Mouse (Mus musculus) ES-E14 (cell line): ENCODE measurements around the gene Btbd11. TPM values are rescaled to one million over a fixed set of nuclear protein-coding genes. Genes with fewer than 3 reads are reported as not detected.

Source experiments
- DNase-seq: peaks from one replicate; pipeline ENCODE4 v3.0.0-alpha.2; 2013; ENCODE audit warnings: low read depth, low spot score
- H3K27ac ChIP-seq: 2 replicates; pipeline ENCODE4 v1.5.1; 2012; ENCODE audit warnings: low read depth, mild to moderate bottlenecking, low read length, moderate library complexity, mixed read lengths; ENCODE audit not compliant: poor library complexity, insufficient read depth, severe bottlenecking
- H3K36me3 ChIP-seq: 2 replicates; pipeline ENCODE4 v1.6.1; 2012; ENCODE audit warnings: mild to moderate bottlenecking, low read length, moderate library complexity, mixed read lengths; ENCODE audit not compliant: control insufficient read depth, poor library complexity, insufficient read depth, severe bottlenecking
- H3K4me1 ChIP-seq, 2 experiments: fragments of 150-350 bp in 1 of 2; sonication (generic) in 1 of 2; 2 replicates each; pipeline ENCODE4 v1.6.1; 2012; ENCODE audit warnings: low read length in 2 of 2, mild to moderate bottlenecking in 1 of 2, mixed read lengths in 1 of 2; ENCODE audit not compliant: control insufficient read depth in 2 of 2, insufficient read depth in 2 of 2, poor library complexity in 1 of 2
- H3K4me3 ChIP-seq, 2 experiments: fragments of 150-350 bp in 1 of 2; sonication (generic) in 1 of 2; 2 replicates each; pipeline ENCODE4 v1.5.1; 2012; ENCODE audit warnings: low read length in 2 of 2, low read depth in 1 of 2, mild to moderate bottlenecking in 1 of 2, mixed read lengths in 1 of 2; ENCODE audit not compliant: insufficient read depth in 1 of 2, poor library complexity in 1 of 2, severe bottlenecking in 1 of 2
- H3K9ac ChIP-seq: 2 replicates; pipeline ENCODE4 v1.6.1; 2012; ENCODE audit warnings: low read depth, mild to moderate bottlenecking, low read length, mixed read lengths; ENCODE audit not compliant: poor library complexity, insufficient read depth, severe bottlenecking
- H3K9me3 ChIP-seq: fragments of 150-350 bp; sonication (generic); 2 replicates; pipeline ENCODE4 v1.6.1; 2012; ENCODE audit warnings: low read depth, mild to moderate bottlenecking, low read length; ENCODE audit not compliant: control insufficient read depth, insufficient read depth
- CHD2 ChIP-seq: IDR thresholded peaks from 2 replicates; pipeline ENCODE4 v1.6.1; 2014; ENCODE audit warnings: mild to moderate bottlenecking, low read depth, low read length, inconsistent platforms
- HCFC1 ChIP-seq: IDR thresholded peaks from 2 replicates; pipeline ENCODE4 v1.6.1; 2012; ENCODE audit warnings: low read length, inconsistent platforms, borderline replicate concordance; ENCODE audit not compliant: insufficient read depth
- MAFK ChIP-seq: IDR thresholded peaks from 2 replicates; pipeline ENCODE4 v1.6.1; 2014; ENCODE audit warnings: mild to moderate bottlenecking, low read depth, low read length, inconsistent platforms; ENCODE audit not compliant: insufficient read depth
- ZC3H11A ChIP-seq: IDR thresholded peaks from 2 replicates; pipeline ENCODE4 v1.6.1; 2012; ENCODE audit warnings: low read depth, mild to moderate bottlenecking, inconsistent platforms, low read length, borderline replicate concordance
- ZNF384 ChIP-seq: IDR thresholded peaks from 2 replicates; pipeline ENCODE4 v1.6.1; 2012; ENCODE audit warnings: low read depth, low read length, inconsistent platforms
- in situ Hi-C, 2 experiments: fragments of 600-800 bp; cut with MboI; formaldehyde crosslinking; loops; one replicate each; pipeline ENCODE4 v1.15.1; 2025; ENCODE audit warnings: low sequenced_read_pairs in 2 of 2, inconsistent platforms in 1 of 2; ENCODE audit not compliant: unreplicated experiment in 2 of 2
- total RNA-seq: library from RNA; depleted of rRNA; stranded (reverse); fragments of 300-350 nt; gene quantifications from 2 replicates; pipeline ENCODE4 v1.2.3, GENCODE M21; 2012

The Btbd11 gene
- total RNA-seq, 1 experiment: 9.9 TPM

- H3K27ac ChIP-seq: no peak overlapping the region
- no peaks in the 10 kb centered on the region for H3K9me3 ChIP-seq
- in situ Hi-C loops: no loop called here
Measured at GRCm38 (mm10) chr10:85460736-85461135, 74.1 kb downstream of the Btbd11 start.

GRCm38 (mm10) chr10:85464152-85464551 is 77.5 kb downstream of the Btbd11 start:
- in situ Hi-C loops: no loop called here
- Histone ChIP-seq H3K27ac (no peak overlapping the region), H3K9me3 (no peaks in the 10 kb centered on the region), H3K4me1 (peaks cover 9 to 14% of the 10 kb centered on the region in 2 experiments; a peak in 2 of 4 replicates), H3K36me3 (no peaks in the 10 kb centered on the region), H3K4me3 (no peak overlapping the region), H3K9ac (no peak overlapping the region)
- TF ChIP-seq ZC3H11A (no peak), HCFC1 (no peak), CHD2 (no peak), MAFK (no peak), ZNF384 (no peak)
- DNase-seq: no peak

More at GRCm38 (mm10) chr10:85460736-85461135, 74.1 kb downstream of the Btbd11 start:
- no peak for TF ChIP-seq ZNF384
- TF ChIP-seq CHD2: no peak
- no peak for TF ChIP-seq MAFK
- no peak for DNase-seq
- Histone ChIP-seq H3K4me1 (peaks cover 6 to 12% of the 10 kb centered on the region in 2 experiments; a peak in 3 of 4 replicates), H3K9ac (no peak overlapping the region), H3K4me3 (no peak overlapping the region), H3K36me3 (no peaks in the 10 kb centered on the region)

DNA sequence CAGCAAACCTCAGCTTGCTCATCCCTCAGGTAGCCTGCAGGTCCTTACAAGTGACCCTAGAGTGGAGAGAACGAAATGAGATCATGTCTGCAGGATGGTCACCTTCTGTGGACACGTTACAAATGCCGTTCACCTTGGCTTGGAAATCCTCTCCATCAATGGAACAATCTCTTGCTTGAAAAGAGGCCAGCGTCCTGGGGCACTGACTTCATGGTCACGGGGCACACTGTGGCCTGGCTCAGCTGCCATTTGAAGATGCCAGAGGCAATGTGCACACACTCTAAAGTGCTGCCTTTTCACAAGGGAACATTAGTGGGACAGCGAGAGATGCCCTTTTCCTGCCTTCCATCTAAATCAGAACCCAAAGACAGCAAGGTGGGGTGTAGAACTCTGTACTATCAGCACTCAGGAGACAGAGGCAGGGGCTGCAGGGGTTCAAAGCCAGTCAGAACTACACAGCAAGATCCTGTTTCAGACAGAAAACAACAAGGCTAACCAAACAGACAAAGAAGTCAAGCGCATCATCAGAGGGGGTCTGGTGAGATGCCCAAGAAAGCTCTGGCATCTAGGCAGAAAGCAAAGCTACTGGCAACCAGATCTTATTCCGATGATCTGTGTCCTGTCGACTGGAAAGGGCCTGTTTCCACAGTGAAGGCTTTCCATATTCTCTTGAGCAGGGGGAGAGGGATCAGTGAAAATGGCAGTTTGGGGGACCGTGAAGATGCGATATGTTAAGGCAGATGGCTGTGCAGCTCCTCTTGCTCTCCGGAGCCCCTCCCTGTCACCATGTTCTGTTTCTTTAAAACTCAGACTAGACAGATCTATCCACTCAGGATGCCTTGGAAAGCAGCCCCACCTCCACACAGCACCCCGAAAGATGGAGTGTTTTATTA is 79.1 kb downstream of the Btbd11 start:
- Histone ChIP-seq H3K9ac (no peak overlapping the region), H3K27ac (no peak overlapping the region), H3K36me3 (no peaks in the 10 kb centered on the region)

DNA sequence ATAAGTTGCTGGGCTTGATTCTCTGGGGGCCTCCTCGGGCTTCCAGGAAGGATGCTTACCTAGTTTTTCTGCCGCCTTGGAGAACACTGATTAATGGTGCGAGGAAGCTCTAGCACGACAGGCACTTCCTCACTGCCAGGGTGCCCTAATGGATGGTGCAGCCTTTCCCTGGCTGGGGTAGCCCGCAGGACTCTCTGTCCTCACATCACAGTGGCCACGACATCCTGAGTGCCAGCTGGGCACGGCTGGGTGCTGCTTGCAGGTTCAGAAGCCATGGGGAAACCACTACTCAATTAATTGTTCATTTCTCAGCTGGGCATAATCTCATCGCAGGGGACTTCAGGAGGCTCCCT is 79.8 kb downstream of the Btbd11 start:
- no peak overlapping the region for H3K4me3 ChIP-seq
- no peak overlapping the region for H3K9ac ChIP-seq
- H3K4me1 ChIP-seq: peaks cover 9 to 13% of the 10 kb centered on the region in 2 experiments; a peak in 2 of 4 replicates
- no peaks in the 10 kb centered on the region for H3K36me3 ChIP-seq
- H3K9me3 ChIP-seq: no peaks in the 10 kb centered on the region
- DNase-seq: no peak
- in situ Hi-C loops: no loop called here
- no peak overlapping the region for H3K27ac ChIP-seq
- no peak for TF ChIP-seq CHD2
- no peak for TF ChIP-seq HCFC1
- TF ChIP-seq MAFK: no peak
- no peak for TF ChIP-seq ZC3H11A
- no peak for TF ChIP-seq ZNF384

More for the DNA sequence above, 79.1 kb downstream of the Btbd11 start:
- H3K9me3 ChIP-seq: no peaks in the 10 kb centered on the region
- DNase-seq: no peak
- no peak overlapping the region for H3K4me3 ChIP-seq
- TF ChIP-seq HCFC1: no peak
- TF ChIP-seq ZNF384: no peak
- TF ChIP-seq ZC3H11A: no peak
- TF ChIP-seq CHD2: no peak
- TF ChIP-seq MAFK: no peak
- in situ Hi-C loops: no loop called here
- H3K4me1 ChIP-seq: peaks cover 9 to 13% of the 10 kb centered on the region in 2 experiments; a peak in 2 of 4 replicates

GRCm38 (mm10) chr10:85467393-85467792 is 80.8 kb downstream of the Btbd11 start:
- Histone ChIP-seq H3K4me1 (peaks cover 9 to 13% of the 10 kb centered on the region in 2 experiments; a peak in 2 of 4 replicates), H3K9me3 (no peaks in the 10 kb centered on the region), H3K27ac (no peak overlapping the region), H3K36me3 (no peaks in the 10 kb centered on the region), H3K9ac (no peak overlapping the region), H3K4me3 (no peak overlapping the region)
- in situ Hi-C loops: no loop called here
- DNase-seq: no peak
- TF ChIP-seq ZNF384 (no peak), HCFC1 (no peak)
